In genomic region chr12:29049105-29049511, GRCm38 (mm10) we compare ENCODE assay signal across 8 mouse cellular contexts.
DNase-seq lines count a peak whose midpoint lies in the region; ATAC-seq lines count a peak whose summit lies in the region.

No protein-coding gene starts in this region.

- H3K4me1 ChIP-seq in heart, embryonic 12.5 days (replicated peaks): peaks cover 27% of the 10 kb centered on the region
- peaks cover 16% of the 10 kb centered on the region for H3K4me1 ChIP-seq in forebrain, embryonic 14.5 days (ENCODE audit: control insufficient read depth, insufficient read depth, low read length)

- 0 out of 2 replicates have a peak overlapping the region, but pooled peaks have one; percentile 26 for H3K4me2 ChIP-seq in heart, embryonic 12.5 days
- H3K4me2 ChIP-seq in forebrain, embryonic 14.5 days (ENCODE audit: low read length): no peak overlapping the region

- no peak overlapping the region for H3K9ac ChIP-seq in heart, embryonic 12.5 days
- peak overlapping the region; percentile 25; the same call in 1 of the 2 replicates for H3K9ac ChIP-seq in forebrain, embryonic 14.5 days (ENCODE audit: low read length)

- no peak for DNase-seq in heart, adult 9 months (ENCODE audit: low spot score in 2 of 2)
- peak; percentile 18 for DNase-seq in cerebellum, adult 11 months
- DNase-seq in forebrain, embryonic 14.5 days (ENCODE audit: low spot score): peak; percentile 75
- DNase-seq in mesoderm, embryonic 11.5 days (ENCODE audit: low read depth, low spot score): peak; percentile 90
- no peak for DNase-seq in spleen, adult 18-20 months
- DNase-seq in testis, postnatal 10 days (ENCODE audit: low spot score): no peak
- no peak for DNase-seq in gastrocnemius, postnatal 25 days

- no peaks in the 10 kb centered on the region for H3K9me3 ChIP-seq in heart, embryonic 12.5 days (replicated peaks)
- H3K9me3 ChIP-seq in forebrain, embryonic 14.5 days (replicated peaks; ENCODE audit: control insufficient read depth, low read length): no peaks in the 10 kb centered on the region

- ATAC-seq in heart, embryonic 12.5 days (ENCODE audit: insufficient number of reproducible peaks, low FRiP score): peak; percentile 75
- ATAC-seq in forebrain, embryonic 14.5 days: peak; percentile 82

- H3K36me3 ChIP-seq in heart, embryonic 12.5 days: no peaks in the 10 kb centered on the region
- no peaks in the 10 kb centered on the region for H3K36me3 ChIP-seq in forebrain, embryonic 14.5 days (ENCODE audit: control insufficient read depth, insufficient read depth, low read length)

- WGBS in heart, embryonic 12.5 days: 6% methylated on average over 8 of the region's 8 CpGs
- WGBS in forebrain, embryonic 14.5 days: 2% methylated on average over 8 of the region's 8 CpGs

- H3K27me3 ChIP-seq in heart, embryonic 12.5 days (replicated peaks): no peaks in the 10 kb centered on the region
- no peaks in the 10 kb centered on the region for H3K27me3 ChIP-seq in forebrain, embryonic 14.5 days (replicated peaks; ENCODE audit: control insufficient read depth, insufficient read depth, low read length)

- no peak overlapping the region for H3K4me3 ChIP-seq in heart, embryonic 12.5 days
- no peak overlapping the region for H3K4me3 ChIP-seq in forebrain, embryonic 14.5 days (ENCODE audit: low read depth, low read length)

- peak overlapping the region; percentile 61; the same call in 1 of the 2 replicates for H3K27ac ChIP-seq in heart, embryonic 12.5 days (ENCODE audit: poor library complexity, severe bottlenecking)
- H3K27ac ChIP-seq in forebrain, embryonic 14.5 days (ENCODE audit: low read depth, low read length): peak overlapping the region; percentile 82

Comparison
In these comparisons a context has a peak if more than half of its experiments do, and no peak if none do; other contexts are left out.
1. DNase-seq: peak in cerebellum, adult 11 months (single experiment), forebrain, embryonic 14.5 days (single experiment) and mesoderm, embryonic 11.5 days (single experiment); none in heart, adult 9 months (0 of 2), spleen, adult 18-20 months (0 of 2), testis, postnatal 10 days (single experiment) and gastrocnemius, postnatal 25 days (single experiment).